Mouse (Mus musculus): Measurements from ENCODE around the gene Rab24. TPM values are rescaled to one million over a fixed set of nuclear protein-coding genes. Genes with fewer than 3 reads are reported as not detected.

Rab24 gene
- polyA plus RNA-seq, 1 experiment from 2014 or later, result 79.2 TPM

GRCm38 (mm10) chr13:55346745-55347144 lies 25.0 kb upstream of the Rab24 start:
- 82% methylated on average over 11 of the region's 11 CpGs for WGBS
- H3K4me2 ChIP-seq (ENCODE audit: low read depth, low read length), result no peak overlapping the region
- ATAC-seq (ENCODE audit: insufficient read depth, low FRiP score), result no peak
- no peak overlapping the region for H3K27ac ChIP-seq (ENCODE audit: low read length)
- H3K27me3 ChIP-seq (ENCODE audit: control insufficient read depth, insufficient read depth, low read length), result no peaks in the 10 kb centered on the region
- H3K4me1 ChIP-seq (ENCODE audit: control insufficient read depth, insufficient read depth, low read length), result no peaks in the 10 kb centered on the region
- no peaks in the 10 kb centered on the region for H3K9me3 ChIP-seq (replicated peaks; ENCODE audit: control insufficient read depth, low read length)
- no peak overlapping the region for H3K4me3 ChIP-seq (replicated peaks; ENCODE audit: low read length)
- no peak overlapping the region for H3K9ac ChIP-seq (ENCODE audit: low read length)
- H3K36me3 ChIP-seq (ENCODE audit: control insufficient read depth, insufficient read depth, low read length), result peaks cover 36% of the 10 kb centered on the region

GRCm38 (mm10) chr13:55344286-55344685 lies 22.5 kb upstream of the Rab24 start:
- 80% methylated on average over 7 of the region's 7 CpGs for WGBS
- Histone ChIP-seq H3K9ac (ENCODE audit: low read length) (no peak overlapping the region), H3K4me3 (replicated peaks; ENCODE audit: low read length) (no peak overlapping the region), H3K36me3 (ENCODE audit: control insufficient read depth, insufficient read depth, low read length) (peaks cover 30% of the 10 kb centered on the region), H3K4me2 (ENCODE audit: low read depth, low read length) (no peak overlapping the region), H3K27ac (ENCODE audit: low read length) (no peak overlapping the region), H3K4me1 (ENCODE audit: control insufficient read depth, insufficient read depth, low read length) (no peaks in the 10 kb centered on the region), H3K27me3 (ENCODE audit: control insufficient read depth, insufficient read depth, low read length) (no peaks in the 10 kb centered on the region), H3K9me3 (replicated peaks; ENCODE audit: control insufficient read depth, low read length) (no peaks in the 10 kb centered on the region)
- no peak for ATAC-seq (ENCODE audit: insufficient read depth, low FRiP score)

GRCm38 (mm10) chr13:55342469-55342868 lies 20.7 kb upstream of the Rab24 start:
- no peak overlapping the region for H3K4me2 ChIP-seq (ENCODE audit: low read depth, low read length)
- no peak overlapping the region for H3K27ac ChIP-seq (ENCODE audit: low read length)
- H3K9ac ChIP-seq (ENCODE audit: low read length), result no peak overlapping the region
- no peaks in the 10 kb centered on the region for H3K9me3 ChIP-seq (replicated peaks; ENCODE audit: control insufficient read depth, low read length)
- H3K27me3 ChIP-seq (ENCODE audit: control insufficient read depth, insufficient read depth, low read length), result no peaks in the 10 kb centered on the region
- 25% methylated on average over 11 of the region's 11 CpGs for WGBS
- H3K4me3 ChIP-seq (replicated peaks; ENCODE audit: low read length), result no peak overlapping the region
- H3K4me1 ChIP-seq (ENCODE audit: control insufficient read depth, insufficient read depth, low read length), result no peaks in the 10 kb centered on the region
- peaks cover 16% of the 10 kb centered on the region for H3K36me3 ChIP-seq (ENCODE audit: control insufficient read depth, insufficient read depth, low read length)
- no peak for ATAC-seq (ENCODE audit: insufficient read depth, low FRiP score)

- Histone ChIP-seq H3K4me2 (ENCODE audit: low read depth, low read length) (no peak overlapping the region), H3K27me3 (ENCODE audit: control insufficient read depth, insufficient read depth, low read length) (no peaks in the 10 kb centered on the region), H3K4me3 (replicated peaks; ENCODE audit: low read length) (no peak overlapping the region), H3K27ac (ENCODE audit: low read length) (no peak overlapping the region), H3K9ac (ENCODE audit: low read length) (no peak overlapping the region), H3K9me3 (replicated peaks; ENCODE audit: control insufficient read depth, low read length) (no peaks in the 10 kb centered on the region), H3K36me3 (ENCODE audit: control insufficient read depth, insufficient read depth, low read length) (no peaks in the 10 kb centered on the region), H3K4me1 (ENCODE audit: control insufficient read depth, insufficient read depth, low read length) (no peaks in the 10 kb centered on the region)
- WGBS, result 25% methylated on average over 2 of the region's 2 CpGs
- ATAC-seq (ENCODE audit: insufficient read depth, low FRiP score), result peak; percentile 84
Observed at GRCm38 (mm10) chr13:55339259-55339658, 17.5 kb upstream of the Rab24 start.

- H3K9ac ChIP-seq (ENCODE audit: low read length), result no peak overlapping the region
- ATAC-seq (ENCODE audit: insufficient read depth, low FRiP score), result no peak
- H3K36me3 ChIP-seq (ENCODE audit: control insufficient read depth, insufficient read depth, low read length), result no peaks in the 10 kb centered on the region
- H3K4me1 ChIP-seq (ENCODE audit: control insufficient read depth, insufficient read depth, low read length), result no peaks in the 10 kb centered on the region
- H3K4me3 ChIP-seq (replicated peaks; ENCODE audit: low read length), result no peak overlapping the region
- WGBS, result 54% methylated on average over 12 of the region's 12 CpGs
- no peak overlapping the region for H3K27ac ChIP-seq (ENCODE audit: low read length)
- H3K9me3 ChIP-seq (replicated peaks; ENCODE audit: control insufficient read depth, low read length), result no peaks in the 10 kb centered on the region
- H3K27me3 ChIP-seq (ENCODE audit: control insufficient read depth, insufficient read depth, low read length), result no peaks in the 10 kb centered on the region
- no peak overlapping the region for H3K4me2 ChIP-seq (ENCODE audit: low read depth, low read length)
Observed at GRCm38 (mm10) chr13:55338131-55339054, 16.6 kb upstream of the Rab24 start.

- Histone ChIP-seq H3K9me3 (replicated peaks; ENCODE audit: control insufficient read depth, low read length) (no peaks in the 10 kb centered on the region), H3K9ac (ENCODE audit: low read length) (no peak overlapping the region), H3K27ac (ENCODE audit: low read length) (no peak overlapping the region), H3K27me3 (ENCODE audit: control insufficient read depth, insufficient read depth, low read length) (no peaks in the 10 kb centered on the region), H3K4me3 (replicated peaks; ENCODE audit: low read length) (no peak overlapping the region), H3K4me2 (ENCODE audit: low read depth, low read length) (no peak overlapping the region), H3K4me1 (ENCODE audit: control insufficient read depth, insufficient read depth, low read length) (no peaks in the 10 kb centered on the region), H3K36me3 (ENCODE audit: control insufficient read depth, insufficient read depth, low read length) (no peaks in the 10 kb centered on the region)
- 65% methylated on average over 10 of the region's 10 CpGs for WGBS
- ATAC-seq (ENCODE audit: insufficient read depth, low FRiP score), result no peak
Observed at GRCm38 (mm10) chr13:55337341-55337975, 15.7 kb upstream of the Rab24 start.

- no peak overlapping the region for H3K9ac ChIP-seq (ENCODE audit: low read length)
- WGBS, result 83% methylated on average over 4 of the region's 4 CpGs
- ATAC-seq (ENCODE audit: insufficient read depth, low FRiP score), result no peak
Observed at GRCm38 (mm10) chr13:55335701-55336100, 14.0 kb upstream of the Rab24 start.

GRCm38 (mm10) chr13:55332331-55332730 lies 10.6 kb upstream of the Rab24 start:
- H3K9ac ChIP-seq (ENCODE audit: low read length), result no peak overlapping the region
- WGBS, result 87% methylated on average over 3 of the region's 3 CpGs
- no peak for ATAC-seq (ENCODE audit: insufficient read depth, low FRiP score)

More at GRCm38 (mm10) chr13:55335701-55336100, 14.0 kb upstream of the Rab24 start:
- Histone ChIP-seq H3K4me1 (ENCODE audit: control insufficient read depth, insufficient read depth, low read length) (no peaks in the 10 kb centered on the region), H3K36me3 (ENCODE audit: control insufficient read depth, insufficient read depth, low read length) (no peaks in the 10 kb centered on the region), H3K9me3 (replicated peaks; ENCODE audit: control insufficient read depth, low read length) (no peaks in the 10 kb centered on the region), H3K27ac (ENCODE audit: low read length) (no peak overlapping the region), H3K4me2 (ENCODE audit: low read depth, low read length) (no peak overlapping the region), H3K4me3 (replicated peaks; ENCODE audit: low read length) (no peak overlapping the region), H3K27me3 (ENCODE audit: control insufficient read depth, insufficient read depth, low read length) (no peaks in the 10 kb centered on the region)

More at GRCm38 (mm10) chr13:55332331-55332730, 10.6 kb upstream of the Rab24 start:
- no peaks in the 10 kb centered on the region for H3K27me3 ChIP-seq (ENCODE audit: control insufficient read depth, insufficient read depth, low read length)
- H3K4me3 ChIP-seq (replicated peaks; ENCODE audit: low read length), result no peak overlapping the region
- peaks cover 23% of the 10 kb centered on the region for H3K4me1 ChIP-seq (ENCODE audit: control insufficient read depth, insufficient read depth, low read length)
- no peaks in the 10 kb centered on the region for H3K9me3 ChIP-seq (replicated peaks; ENCODE audit: control insufficient read depth, low read length)
- no peak overlapping the region for H3K27ac ChIP-seq (ENCODE audit: low read length)
- no peaks in the 10 kb centered on the region for H3K36me3 ChIP-seq (ENCODE audit: control insufficient read depth, insufficient read depth, low read length)
- no peak overlapping the region for H3K4me2 ChIP-seq (ENCODE audit: low read depth, low read length)

All from stomach, embryonic 16.5 days (tissue).